Mouse (Mus musculus) forelimb bud, embryonic 11.5 days (tissue): ENCODE measurements at regions not wholly inside any gene's neighbourhood (a gene's known extent, or its start where the extent isn't known, plus 50 kb on each side); places are given as distances from the start of the nearest gene placed in this dataset.
A peak's percentile ranks its signal among the peaks of the same experiment; 100 is the strongest.
"Not testable (repeated sequence)": the region's sequence is repeated elsewhere in the genome, so short reads cannot be mapped to it uniquely, and the experiment has no call there.

Experiments used
- DNase-seq: peaks from one replicate; pipeline ENCODE4 v3.0.0-alpha.2; 2012; ENCODE audit warnings: low read depth, low spot score

DNA sequence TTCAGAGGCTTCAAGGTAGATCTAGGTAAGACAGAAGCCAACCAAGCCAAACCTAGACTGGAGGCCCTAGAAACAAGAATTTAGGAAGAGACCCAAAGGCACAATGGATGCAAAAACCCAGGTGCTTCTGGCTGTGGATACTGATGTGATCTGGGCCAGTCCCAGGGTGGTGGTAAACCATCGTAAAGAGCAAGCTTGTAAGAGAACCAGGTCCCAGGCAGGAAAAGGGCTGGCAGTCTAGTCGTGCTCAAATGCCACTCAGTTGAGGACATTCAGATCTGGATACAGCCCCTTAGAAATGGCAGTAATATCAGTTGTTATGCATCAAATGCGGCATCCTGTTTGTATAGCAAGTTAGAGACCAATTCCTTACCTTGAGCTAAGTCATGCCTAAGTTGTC is 175.5 kb upstream of the Pkdcc start:
- DNase-seq: no peak

DNA sequence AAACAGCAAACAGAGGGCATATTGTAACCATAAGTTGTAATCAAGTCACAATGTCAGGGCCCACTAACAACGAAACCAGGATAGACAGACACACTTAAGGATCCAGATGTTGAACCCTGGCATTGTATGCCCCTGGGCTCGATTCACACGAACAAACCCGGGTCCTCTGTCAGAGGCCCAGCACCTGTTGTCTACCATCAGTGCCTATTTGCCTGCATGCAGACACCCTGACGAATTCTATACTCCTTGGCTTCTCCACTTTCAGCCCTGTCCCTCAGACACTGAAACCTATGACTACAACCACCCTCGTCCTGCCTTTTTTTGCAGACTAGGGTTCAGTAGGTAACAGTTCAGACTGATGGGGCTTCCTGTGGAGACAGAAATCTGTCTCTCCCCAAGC is 170.6 kb upstream of the Pkdcc start:
- DNase-seq: no peak

DNA sequence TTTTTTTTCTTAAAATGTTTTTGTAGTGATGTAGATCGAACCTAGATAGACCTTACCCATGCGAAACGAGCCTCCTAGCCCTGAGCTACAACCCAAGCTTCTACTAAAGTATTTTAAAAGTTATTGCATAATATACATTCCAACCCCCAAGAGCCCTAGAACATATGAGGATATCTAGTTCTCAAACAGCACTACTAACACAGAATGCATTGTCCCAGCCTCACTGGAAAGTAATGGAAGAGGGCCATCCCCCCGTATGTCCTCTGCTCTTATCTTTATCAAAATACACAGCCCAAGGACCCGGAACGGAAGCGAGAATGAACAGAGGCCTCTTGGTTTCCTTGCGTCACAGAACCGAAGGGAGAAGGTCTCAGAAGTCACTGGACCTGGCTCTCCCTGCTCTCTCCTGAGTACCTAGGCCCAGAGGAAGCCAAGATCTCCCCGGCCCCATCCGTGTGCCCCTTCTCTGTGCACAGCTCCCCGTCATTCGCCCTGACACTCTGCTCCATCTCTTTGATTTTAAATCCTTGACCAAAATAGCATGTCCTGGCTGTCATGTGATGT is 165.0 kb upstream of the Pkdcc start:
- no peak for DNase-seq

DNA sequence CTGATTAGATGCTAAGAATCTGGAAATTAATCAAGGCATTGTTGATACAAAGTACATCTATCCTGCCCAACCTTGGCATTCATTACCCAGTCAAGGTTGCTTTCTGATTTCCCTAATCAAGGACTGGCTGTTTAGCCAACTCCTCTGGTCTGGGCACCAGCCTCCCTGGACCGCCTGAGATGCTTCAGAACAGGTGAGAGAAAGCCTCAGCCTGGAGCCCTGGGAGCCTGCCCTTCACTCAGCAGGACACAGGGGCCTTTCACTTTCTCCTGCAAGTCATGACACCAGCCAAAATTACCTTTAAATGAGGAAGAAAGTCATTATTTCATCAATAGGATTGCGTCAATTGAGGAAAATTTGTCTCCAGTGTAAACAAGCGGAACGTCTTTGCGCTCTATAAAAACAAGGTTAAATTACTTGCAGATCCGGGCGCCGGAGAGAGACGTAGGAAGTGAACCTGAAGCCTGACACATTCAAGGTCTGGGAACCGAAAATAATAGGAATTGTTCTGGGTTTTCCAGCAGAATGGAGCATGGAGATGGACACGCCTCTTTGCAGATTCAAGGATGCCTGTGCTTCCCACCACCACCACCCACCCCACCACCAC is 164.4 kb upstream of the Pkdcc start:
- DNase-seq: no peak

DNA sequence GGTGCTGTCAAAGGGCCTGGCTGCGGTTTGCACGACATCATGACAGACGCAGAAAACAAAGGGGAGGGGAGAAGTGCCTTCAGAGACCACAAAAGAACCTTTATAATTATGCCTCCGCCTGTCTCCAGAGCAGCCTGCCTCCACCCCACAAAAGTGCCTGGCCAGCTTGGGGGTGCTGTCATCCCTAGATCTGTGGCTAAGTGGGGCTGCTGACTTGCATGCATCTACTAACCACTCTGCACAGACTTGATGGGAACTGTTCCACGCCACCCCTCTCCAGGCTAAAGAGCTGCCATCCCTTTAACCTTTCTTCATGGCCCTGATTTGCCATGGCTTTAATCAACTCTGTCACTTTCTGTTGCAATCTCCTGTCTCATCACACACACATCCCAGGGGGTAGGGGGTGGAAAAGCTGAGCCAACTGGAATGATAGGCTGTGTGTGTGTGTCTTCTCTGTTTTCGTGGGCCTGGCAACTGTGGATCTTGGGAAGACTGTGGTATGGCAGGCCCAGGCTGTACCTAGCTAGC is 162.4 kb upstream of the Pkdcc start:
- DNase-seq: no peak

DNA sequence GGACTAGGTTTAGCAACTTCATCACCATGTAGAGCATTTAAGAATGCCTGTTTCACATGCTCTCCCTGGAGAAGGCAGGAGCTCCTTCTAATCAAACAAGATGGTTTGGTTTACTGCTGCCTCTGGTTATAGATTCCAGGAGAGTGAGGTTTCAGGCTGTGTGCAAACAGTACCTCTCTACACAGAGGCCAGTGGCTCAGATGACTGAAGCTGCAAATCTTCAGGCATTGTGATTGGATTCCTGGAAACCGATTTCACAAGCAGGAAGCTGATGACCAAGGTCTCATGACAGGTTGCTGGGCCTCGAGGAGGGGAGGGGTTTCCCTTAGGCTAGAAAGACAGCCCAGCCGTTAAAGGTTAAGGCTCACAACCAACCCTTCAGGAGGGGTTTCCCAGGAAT is 157.3 kb upstream of the Pkdcc start:
- DNase-seq: no peak

DNA sequence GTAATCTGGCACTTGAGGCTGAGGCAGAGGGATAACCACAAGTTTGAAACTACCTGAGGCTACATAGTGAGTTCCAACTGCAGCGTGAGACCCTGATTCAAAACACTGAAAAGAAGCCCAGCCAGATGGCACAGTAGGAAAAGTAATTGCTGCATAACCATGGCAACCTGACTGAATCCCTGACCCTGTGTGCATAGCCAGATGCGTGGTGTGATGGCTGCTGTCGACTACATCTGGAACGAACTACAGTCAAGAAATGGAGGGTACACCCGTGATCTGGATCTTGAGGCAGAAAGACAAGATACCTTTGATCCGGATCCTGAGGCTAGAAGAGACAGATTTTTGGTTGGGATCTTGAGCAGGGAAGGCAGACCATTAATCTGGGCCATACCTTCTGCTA is 153.2 kb upstream of the Pkdcc start:
- peak; percentile 71 for DNase-seq

DNA sequence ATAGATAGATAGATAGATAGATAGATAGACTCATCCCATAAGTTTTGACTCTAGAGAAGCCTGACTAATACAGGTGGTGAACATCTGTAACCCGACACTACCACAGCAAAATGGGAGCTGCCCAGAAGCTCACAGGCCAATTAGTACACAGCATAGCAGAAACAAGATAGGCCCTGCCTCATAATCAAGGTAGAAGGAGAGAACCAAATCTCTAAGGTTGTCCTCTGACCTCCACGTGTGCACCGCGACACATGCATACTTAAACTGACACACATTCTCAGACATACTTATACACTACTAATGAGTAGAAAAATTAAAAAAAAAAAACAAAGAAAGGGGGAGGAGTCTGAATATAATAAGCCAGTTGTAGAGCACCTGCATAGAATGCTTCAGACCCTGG is 151.2 kb upstream of the Pkdcc start:
- no peak for DNase-seq

DNA sequence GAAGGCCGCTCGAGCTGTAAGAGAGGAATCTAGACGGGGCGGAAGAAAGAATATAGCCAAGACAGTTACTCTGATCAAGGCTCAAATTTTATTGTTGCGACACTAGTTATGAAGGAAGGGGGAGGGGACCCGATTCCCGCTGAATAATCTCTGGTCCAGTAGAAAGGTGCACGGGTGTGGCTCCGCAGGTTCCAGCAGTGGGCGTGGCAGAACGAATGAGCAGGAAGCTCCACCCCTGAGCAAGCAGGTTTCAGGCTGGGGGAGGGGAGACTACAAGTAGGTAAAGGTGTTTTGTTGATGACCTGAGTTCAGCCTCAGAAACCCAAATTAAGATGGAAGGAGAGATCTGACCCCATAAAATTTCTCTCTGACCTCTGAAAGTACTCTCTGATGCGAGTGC is 150.7 kb upstream of the Pkdcc start:
- not testable (repeated sequence) for DNase-seq

DNA sequence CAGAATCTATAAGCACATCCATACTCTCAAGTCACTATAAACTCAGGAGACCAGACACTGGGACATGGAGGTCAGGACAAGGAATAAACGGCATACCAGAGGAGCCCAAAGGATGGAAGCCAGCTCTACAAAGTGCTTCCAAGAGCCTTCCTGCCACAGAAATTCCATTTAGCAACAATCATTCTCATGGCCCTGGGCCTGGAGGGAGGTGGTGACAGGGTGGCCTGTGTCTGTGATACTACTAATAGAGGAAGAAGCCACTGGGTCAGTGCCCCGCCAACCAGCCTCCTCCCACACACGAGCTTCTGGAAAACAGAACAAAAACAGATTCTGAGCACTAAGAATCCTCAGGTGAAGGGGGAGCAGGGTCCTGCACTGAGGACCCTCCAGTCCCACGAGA is 145.8 kb upstream of the Pkdcc start:
- no peak for DNase-seq

DNA sequence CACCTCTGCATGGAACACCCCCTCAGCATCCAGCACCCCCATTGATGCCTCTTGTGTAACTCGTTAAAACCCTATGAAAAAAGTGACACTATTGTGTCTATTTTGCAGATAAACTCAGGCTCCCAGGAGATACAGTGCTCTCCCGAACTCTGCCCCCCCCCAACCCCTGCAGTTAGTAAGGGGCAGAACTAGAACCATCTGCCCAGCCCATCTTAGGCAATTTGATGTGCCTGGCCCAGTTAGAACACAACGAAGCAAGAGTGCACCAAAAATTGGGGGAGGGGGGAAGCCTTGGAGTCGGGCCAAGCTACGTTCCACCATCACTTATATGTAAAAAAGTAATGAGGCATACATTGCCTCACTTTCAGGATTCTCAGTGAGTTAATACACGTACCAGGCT is 143.3 kb upstream of the Pkdcc start:
- DNase-seq: no peak

DNA sequence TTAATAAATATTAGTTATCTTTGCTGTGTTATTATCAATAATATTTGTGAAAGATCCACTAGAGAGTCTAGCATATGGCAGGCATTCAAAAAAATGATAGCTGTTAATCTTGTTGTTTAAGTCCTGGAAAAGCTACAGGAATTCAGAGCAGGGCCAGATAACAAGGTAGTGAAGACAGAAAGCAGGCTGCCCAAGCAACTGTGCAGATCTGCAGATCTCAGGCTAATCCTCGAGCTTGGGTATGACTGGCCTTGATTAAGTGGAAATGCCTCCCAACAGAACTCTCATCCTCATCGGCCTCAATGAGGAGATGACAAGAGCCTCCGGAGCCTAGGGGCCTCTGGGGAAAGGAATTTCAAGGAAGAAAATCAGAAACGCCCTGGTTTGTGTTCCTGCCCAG is 142.9 kb upstream of the Pkdcc start:
- no peak for DNase-seq

DNA sequence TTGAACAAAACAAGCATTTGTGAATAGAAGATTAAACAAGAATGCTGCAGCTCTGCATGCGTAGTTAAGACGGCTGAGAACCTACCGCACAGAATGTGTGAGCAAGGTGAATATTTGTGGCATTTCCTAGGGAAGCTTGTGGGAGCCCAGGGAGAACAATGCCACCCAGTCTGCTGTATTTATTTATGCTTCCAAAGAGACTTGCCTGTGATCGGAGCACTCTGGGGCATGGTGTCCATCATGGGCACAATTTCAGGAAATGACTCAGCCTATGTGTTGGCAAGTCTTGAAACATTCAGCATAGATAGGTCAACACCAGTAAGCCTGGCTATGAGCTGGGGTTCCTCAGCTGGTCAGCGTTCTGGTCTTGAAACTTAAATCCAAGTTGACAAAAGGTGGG is 140.2 kb upstream of the Pkdcc start:
- DNase-seq: no peak

DNA sequence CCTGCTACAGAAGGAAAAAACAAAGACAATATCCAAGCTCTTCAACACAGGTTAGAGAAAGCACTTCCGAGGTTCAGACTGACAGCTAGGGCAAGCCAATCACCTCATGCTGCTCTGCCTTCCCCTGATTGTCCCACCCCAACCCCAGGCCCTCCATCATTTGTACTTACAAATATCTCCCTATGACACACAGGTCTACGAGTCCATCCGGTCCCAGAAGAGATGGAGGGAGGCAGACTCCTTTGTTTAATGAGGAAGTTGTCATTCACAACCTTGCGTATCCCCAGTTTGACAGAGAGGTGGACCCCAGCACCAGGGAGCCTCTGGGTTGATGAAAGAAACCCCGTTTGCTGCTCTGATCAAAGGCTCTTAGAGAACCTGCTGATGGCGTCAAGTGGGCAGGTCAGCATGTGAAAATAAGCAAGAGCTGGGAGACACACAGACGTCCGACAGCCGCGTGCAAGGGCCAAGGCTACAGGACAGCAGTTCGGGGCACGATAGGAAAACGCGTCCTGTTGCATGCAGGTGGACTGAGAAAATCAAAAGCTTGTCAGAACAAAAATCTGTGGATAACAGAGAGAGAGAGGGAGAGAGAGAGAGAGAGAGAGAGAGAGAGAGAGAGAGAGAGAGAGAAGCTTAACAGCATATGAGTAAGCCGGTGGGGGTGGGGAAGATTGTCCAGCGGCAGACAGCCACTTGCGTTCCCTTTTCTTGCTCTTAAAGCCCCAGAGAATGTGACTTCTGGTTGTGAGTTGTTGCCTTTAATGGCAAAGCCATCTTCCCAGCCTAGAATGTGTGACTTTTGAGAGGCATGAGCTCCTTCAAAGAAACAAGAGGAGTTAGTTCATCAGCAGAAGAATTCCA is 137.1 kb upstream of the Pkdcc start:
- no peak for DNase-seq

DNA sequence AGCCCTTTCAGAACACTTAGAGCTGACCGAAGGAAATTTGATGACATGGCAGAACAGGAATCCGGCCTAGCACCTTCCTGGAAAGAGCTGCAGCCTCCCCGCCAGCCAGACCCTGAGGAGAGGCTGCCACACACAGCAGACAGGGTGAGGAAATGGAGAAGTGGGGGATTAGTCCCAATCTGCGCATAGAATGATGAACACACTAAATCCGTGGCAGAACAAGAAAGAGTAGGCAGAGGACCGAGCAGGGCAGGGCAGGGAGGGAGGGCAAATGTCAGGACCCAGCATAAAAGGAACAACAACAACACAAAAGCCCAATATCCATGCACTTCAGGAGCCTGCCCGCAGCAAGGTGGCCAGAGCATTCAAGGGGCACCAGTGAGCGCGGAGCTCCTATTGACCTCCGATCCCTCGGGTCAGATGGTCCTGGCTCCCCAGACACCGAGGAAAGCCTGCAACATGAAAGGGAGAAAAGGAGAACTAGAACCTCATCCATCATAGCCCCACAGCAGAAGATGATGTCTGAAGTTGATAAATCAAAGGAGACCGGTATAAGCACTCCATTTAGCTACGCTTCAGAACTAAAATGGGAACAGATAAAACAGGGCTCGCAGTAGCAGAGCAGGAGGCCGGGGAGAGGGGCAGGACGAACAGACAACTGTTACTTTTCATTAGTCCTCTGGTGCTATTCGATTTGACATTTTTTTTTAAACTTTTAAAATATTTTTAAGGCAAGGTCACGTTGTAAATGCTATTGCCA is 136.3 kb upstream of the Pkdcc start:
- DNase-seq: no peak

DNA sequence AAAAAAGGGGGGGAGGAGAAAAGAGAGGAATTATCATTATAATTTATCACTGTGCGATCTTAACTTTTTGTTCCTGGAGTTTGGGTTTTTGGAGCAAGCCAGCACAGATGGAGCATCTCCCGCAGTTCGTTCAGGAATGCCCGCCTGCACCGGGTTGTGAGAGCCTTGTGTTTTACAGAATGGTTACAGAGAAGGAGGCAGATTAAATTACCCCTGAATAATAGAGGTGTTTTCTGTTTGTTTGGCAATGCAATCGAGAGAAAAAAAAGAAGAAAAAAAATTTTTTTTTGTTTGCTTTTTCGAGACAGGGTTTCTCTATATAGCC is 135.8 kb upstream of the Pkdcc start:
- no peak for DNase-seq

DNA sequence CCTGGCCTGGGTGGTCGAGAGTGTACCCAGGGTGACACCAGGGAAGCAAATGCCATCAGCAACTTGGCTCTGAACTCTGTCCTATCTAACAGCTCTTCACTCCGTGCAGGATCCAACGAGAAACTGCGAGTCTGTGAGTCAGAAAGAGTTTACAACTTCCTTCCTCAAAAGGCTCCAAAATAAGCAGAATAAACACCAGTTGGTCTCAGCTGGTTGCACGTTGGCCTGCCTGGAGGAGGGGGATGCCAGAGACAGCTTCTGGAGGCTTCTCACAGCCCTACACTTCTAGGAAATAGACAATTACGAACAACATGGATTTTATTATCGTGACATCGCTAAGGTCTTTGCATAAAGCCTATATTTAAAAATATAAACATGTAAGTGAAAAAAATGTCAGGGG is 133.4 kb upstream of the Pkdcc start:
- no peak for DNase-seq

DNA sequence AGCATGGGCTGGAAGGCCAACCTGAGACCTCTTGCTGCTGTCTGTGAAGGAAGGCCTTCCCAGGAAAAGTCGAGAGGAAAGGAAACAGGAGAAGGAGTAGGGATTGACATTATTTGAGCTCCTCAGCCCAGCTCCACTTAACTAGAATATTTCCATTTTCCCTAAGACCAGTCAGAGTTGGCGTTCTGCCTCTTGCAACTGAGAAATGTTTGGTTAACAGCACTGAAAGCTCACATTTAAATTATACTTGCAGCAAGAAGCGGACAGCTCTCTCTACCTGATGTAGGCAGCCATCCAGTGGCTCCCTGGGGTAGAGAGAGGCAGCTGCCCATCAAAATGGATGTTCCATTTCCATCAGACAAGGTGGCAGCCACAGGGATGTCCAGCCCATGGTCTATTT is 131.6 kb upstream of the Pkdcc start:
- no peak for DNase-seq

DNA sequence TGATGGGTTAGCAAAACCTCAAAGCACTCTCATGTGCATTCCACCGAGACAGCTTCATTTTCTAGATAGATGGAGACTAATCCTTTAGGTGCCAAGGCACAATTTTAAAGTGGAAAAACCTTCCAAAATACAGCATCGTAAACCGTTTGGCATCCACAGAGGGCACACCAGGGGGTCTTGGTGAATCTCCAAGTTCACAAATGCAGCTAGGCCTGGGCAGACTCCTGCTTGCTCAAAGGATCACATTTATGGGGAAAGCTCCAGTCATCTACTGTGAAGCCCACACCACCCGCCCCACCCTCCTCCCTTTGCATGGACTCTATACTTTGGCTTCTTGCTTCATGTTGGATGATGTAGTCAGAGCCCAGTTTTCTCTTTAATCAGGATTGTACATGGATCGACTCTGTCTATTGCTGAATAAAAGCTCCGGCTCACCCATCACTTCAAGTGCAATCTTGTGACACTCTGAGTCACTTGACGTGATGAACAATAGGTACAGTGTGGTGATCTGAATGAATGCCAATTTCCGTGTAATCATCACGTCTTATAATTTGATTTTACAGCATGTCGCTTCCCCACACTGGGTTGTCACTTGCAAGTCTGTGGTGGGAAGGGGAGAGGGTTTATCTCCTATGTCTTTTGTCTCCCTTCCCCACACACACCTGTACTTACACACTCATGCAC is 129.2 kb upstream of the Pkdcc start:
- no peak for DNase-seq

DNA sequence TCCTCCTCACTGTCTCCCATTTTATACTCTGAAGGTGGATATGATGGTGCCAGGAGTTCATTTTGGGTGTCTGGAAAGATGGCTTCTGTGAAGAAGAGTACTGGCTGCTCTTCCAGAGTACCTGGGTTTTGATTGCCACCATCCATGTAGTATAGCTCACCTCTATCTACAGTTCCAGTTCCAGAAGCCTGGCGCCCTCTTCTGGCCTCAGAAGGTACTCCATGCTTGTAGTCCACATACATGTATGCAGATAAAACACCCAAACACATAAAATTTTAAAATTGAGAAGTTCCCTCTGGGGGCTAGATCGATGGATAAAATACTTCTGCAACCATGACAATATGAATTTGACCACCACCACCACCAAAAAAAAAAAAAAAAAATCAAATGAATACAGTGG is 128.4 kb upstream of the Pkdcc start:
- no peak for DNase-seq

DNA sequence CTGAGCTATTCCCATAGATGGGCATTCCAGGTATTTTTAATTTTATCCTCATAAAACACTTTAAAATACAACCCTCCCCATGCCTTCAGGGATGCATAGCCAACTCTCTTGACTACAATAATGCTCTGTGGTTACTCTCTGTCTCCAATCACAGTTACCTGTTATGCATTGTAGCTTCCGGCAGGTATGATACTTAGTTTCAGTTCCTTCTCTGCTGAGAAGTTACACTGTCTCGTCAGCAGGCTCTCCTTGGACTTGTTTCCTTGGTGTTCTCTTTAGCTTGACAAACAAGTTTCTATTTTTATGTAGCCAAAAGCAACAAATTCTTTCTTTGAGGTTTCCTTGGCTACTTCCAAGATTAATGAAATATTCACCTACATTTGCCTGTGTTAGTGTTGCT is 126.6 kb upstream of the Pkdcc start:
- no peak for DNase-seq
